Mouse (Mus musculus) c-Kit-negative CD71-positive TER-119-positive erythroid progenitor cells, embryonic 14.5 days (primary cell): Measurements from ENCODE around the gene Olfm2.

Experiments used
- DNase-seq: peaks from one replicate; pipeline ENCODE4 v3.0.0-alpha.2; 2013; ENCODE audit warnings: low read depth, low spot score

Gene Olfm2

GRCm38 (mm10) chr9:20745129-20745966 lies 801 bp downstream of the Olfm2 start:
- DNase-seq, result no peak

- no peak for DNase-seq
Measured at GRCm38 (mm10) chr9:20743946-20744738, 2.0 kb downstream of the Olfm2 start.

- peak; percentile 57 for DNase-seq
Measured at GRCm38 (mm10) chr9:20740407-20740806, 5.7 kb downstream of the Olfm2 start.

GRCm38 (mm10) chr9:20738251-20738999 lies 7.7 kb downstream of the Olfm2 start:
- no peak for DNase-seq

GRCm38 (mm10) chr9:20737227-20737626 lies 8.9 kb downstream of the Olfm2 start:
- DNase-seq, result no peak

DNA sequence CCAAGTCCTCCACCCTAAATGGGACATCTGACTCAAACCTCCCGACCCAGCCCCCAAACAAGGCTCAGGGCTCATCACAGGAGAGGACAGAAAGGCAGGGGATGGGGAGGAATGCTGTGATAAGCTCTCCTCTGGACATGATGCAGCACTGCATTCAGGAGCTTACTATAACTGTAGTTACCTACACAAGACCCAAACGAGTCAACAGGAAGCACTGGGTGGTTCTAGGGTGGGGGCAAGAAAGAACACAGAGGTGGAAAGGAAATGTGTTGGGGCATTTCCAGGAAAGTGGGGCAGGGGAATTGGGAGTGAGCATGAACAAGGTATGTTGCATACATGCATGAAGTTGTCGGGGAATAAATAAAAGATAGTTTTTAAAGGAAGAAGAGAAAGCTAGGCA lies 11.5 kb downstream of the Olfm2 start:
- DNase-seq, result no peak

GRCm38 (mm10) chr9:20731797-20732196 lies 14.4 kb downstream of the Olfm2 start:
- DNase-seq, result no peak

DNA sequence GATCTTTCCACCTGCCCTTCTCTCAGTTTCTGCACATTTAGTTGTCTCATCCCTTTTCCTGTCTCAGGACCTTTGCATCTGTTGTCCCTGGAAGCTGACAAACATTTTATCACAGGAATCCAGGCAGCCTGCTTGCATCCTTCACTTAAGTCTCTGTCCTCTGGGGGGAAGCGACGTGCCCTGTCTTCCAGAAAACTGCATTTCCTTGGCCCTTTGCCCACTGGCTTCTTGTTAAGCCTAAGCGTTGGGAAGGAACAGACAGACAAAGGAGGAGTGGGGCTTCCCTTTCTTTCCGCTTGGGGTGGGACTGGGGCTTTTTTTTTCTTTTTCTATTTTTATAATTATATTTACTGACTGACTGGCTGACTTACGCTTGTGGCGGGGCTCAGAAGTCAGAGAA lies 16.7 kb downstream of the Olfm2 start:
- no peak for DNase-seq

- DNase-seq, result no peak
Measured at GRCm38 (mm10) chr9:20727601-20728113, 18.5 kb downstream of the Olfm2 start.

DNA sequence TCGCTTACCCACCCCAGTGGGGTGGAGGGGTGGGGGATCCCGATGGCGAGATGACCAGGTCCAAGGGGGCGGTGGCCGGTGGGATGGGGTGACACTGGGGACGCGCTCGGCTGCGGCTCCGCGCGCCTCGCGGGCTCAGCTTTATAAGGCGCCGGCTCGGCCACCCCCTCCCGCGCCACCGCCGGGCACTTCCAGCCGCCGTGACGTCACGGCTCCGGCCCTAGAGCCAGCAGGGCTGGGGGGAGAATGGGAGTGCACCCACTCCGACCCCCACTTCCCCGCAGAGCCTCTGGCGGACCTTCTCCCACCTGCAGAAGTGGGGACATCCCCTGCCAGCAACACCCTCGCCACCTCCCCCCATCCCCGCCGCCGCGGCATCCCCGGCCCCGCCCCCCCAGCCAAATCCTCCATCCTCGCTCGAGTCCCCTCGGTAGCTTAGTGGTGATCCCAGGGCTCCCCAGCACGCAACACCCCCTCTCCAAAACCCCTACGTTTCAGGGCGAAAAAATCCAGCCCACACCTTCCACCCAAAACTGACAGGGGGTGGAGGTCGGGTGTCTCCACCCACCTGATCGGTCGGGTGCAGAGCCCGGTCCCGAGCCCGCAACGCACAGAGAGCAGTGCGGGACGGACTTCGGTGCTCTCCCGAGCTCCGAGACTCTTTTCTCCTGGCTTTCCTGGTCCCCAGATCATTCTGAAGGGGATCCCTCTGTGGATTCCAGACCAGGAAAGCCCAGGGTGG lies 19.1 kb downstream of the Olfm2 start:
- DNase-seq, result no peak

- DNase-seq, result no peak
Measured at GRCm38 (mm10) chr9:20726134-20726858, 19.9 kb downstream of the Olfm2 start.

- no peak for DNase-seq
Measured at GRCm38 (mm10) chr9:20721582-20721981, 24.6 kb downstream of the Olfm2 start.

DNA sequence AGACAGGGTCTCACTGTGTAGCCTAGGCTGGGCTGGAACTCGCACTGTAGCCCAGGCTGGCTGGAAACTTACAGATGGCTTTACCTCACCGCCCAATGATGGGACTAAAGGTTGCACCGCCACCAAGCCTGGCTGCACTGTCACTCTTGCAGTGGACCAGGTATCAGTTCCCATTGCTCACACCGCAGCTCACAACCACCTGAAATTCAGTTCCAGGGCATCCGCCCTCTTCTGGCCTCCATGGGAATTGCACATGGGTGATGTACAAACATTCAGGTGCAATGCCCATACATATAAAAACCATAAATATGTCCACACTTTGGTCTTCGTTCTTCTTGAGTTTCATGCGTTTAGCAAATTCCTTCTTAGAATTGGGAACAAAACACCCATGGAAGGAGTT lies 30.8 kb downstream of the Olfm2 start:
- peak; percentile 11 for DNase-seq

GRCm38 (mm10) chr9:20713478-20713987 lies 32.6 kb downstream of the Olfm2 start:
- no peak for DNase-seq

GRCm38 (mm10) chr9:20712934-20713477 lies 33.1 kb downstream of the Olfm2 start:
- no peak for DNase-seq

DNA sequence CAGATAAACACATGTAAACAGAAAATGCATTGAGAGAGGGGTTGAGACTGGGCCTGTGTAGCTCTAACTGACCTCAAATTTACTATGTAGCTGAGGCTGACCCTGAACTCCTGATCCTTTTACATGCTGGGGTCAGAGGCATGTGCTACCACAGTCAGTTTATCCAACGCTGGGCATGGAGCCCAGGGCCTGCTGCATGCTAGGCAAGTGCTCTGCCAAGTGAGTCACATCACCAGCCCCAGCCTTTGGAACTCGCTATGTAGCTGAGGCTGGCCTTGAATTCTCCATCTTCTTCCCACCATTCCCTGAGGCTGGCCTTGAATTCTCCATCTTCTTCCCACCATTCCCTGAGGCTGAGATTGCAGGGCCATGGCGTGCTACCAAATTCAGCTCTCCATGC lies 35.7 kb downstream of the Olfm2 start:
- DNase-seq, result no peak

- no peak for DNase-seq
Measured at GRCm38 (mm10) chr9:20705981-20706380, 40.2 kb downstream of the Olfm2 start.

DNA sequence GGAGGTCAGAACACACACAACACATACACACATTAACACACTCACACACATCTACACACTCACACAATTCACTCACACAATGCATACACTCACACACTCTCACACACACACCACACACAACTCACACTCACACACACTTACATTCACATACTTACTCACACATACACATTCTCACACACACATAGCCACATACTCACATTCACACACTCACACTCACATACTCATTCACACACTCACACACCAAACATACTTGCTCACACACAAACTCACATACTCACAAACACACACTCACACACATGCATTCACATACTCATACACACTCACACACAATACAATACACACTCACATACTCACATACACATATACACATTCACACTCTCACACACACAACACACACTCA lies 40.7 kb downstream of the Olfm2 start:
- DNase-seq, result no peak

DNA sequence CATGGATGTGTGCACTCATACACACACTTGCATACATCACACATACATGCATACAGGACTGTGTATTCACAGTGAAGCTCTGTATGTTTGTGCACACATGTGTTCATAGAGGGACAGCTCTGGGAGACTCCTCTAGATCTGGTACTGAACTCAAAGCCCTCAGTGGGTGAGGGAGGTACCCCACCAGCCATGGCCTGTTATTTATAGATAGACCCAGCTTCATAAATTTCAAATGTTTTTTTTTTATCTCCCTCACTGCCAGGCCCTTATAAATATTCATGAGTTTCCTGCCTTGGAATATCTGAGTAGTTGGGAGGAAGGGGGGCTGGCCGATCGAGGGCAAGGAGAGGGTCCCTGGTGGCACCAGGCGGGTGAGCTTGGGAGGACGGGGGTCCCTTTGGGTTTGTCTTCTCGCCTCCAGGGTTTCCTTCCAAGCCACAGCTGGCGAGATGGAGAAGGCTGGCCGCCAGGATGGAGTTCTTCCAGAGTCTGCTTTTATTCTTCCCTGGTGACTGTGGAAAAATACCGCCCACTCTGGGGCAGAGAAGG lies 42.2 kb downstream of the Olfm2 start:
- no peak for DNase-seq

GRCm38 (mm10) chr9:20697466-20697865 lies 48.7 kb downstream of the Olfm2 start:
- DNase-seq, result no peak
